Mouse (Mus musculus) c-Kit-positive CD71-negative TER-119-negative erythroid progenitor cells, embryonic 14.5 days (primary cell): Measurements from ENCODE around the gene Zfp672.
"Not testable (repeated sequence)": the region's sequence is repeated elsewhere in the genome, so short reads cannot be mapped to it uniquely, and the experiment has no call there.

Experiments
- DNase-seq: peaks from one replicate; pipeline ENCODE4 v3.0.0-alpha.2; 2013; ENCODE audit warnings: low read depth

The Zfp672 gene

GRCm38 (mm10) chr11:58324614-58325229 lies 5.4 kb downstream of the Zfp672 start:
- no peak for DNase-seq

DNA sequence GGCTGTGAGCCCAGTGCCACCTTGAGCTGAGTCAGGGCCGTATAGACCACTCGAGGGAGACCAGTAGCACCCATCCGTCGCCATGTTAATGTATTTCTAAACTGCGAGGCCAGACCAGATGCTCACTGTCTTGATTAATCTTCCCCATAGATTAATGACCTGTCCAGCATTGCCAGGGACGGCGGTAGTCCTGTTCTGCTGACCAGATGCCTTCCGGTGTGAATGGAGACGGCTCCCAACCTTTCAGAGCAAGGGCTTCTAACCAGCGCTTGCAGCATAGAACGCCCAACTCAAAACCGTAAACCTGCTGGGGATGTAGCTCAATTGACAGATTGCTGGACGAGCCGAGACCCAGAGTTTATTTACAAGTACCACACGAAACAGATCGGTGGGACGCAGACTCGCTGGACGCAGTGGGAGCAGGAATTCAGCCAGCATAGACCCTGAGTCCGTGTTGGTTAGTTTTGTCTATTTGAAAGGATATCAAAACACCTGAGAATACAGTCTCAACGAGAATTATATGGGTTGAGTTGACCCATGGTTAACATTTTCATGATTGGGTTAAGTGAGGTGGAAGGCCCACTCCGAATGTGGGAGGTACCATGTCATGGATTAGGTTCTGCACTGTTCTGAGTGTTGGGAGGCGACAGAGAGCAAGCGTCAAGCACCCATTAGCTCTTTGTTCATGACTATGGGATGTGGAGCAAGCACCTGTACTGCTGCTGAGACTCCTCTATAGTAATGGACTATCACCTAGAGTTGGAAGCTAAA lies 6.4 kb downstream of the Zfp672 start:
- no peak for DNase-seq

- DNase-seq, result peak; percentile 93
These were observed 7.1 kb downstream of the Zfp672 start for GRCm38 (mm10) chr11:58322824-58323569.

GRCm38 (mm10) chr11:58316768-58317390 lies 13.3 kb downstream of the Zfp672 start:
- no peak for DNase-seq

GRCm38 (mm10) chr11:58316344-58316743 lies 13.8 kb downstream of the Zfp672 start:
- no peak for DNase-seq

- DNase-seq, result no peak
These were observed 14.5 kb downstream of the Zfp672 start for GRCm38 (mm10) chr11:58315536-58316168.

DNA sequence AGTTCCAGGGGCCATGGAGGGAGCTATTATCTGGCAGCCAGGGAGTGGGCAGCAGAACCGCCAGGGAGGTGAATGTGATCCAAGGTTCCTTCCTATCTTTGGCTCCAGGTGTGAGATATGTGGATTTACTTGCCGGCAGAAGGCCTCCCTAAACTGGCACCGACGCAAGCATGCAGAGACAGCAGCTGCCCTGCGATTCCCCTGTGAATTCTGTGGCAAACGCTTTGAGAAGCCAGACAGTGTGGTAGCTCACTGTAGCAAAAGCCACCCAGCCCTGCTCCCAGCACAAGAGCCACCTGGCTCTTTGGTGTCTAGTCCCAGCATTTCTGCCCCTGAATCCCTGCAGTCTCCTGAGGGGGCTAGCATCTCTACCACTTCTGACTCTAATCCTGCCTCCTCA lies 16.1 kb downstream of the Zfp672 start:
- no peak for DNase-seq

DNA sequence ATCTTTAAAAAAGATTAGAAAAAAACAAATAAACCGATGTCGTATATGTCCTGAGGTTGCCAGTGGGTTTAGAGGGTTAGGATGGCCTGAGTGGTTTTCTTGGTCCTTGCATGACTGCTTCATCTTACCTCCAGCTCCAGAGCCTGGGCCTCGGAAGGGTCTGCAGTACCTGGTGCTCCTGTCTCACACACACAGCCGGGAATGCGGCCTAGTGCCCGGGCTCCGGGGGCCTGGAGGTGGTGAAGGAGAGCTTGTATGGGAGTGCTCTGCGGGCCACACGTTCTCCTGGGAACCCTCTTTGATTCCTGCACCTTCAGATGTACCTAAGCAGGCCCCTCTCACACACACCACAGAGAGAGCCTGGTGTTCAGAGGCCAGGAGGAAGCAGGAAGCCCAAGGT lies 21.5 kb downstream of the Zfp672 start:
- DNase-seq, result no peak

GRCm38 (mm10) chr11:58307411-58308080 lies 22.6 kb downstream of the Zfp672 start:
- no peak for DNase-seq

GRCm38 (mm10) chr11:58306860-58307308 lies 23.3 kb downstream of the Zfp672 start, which contains the start of gene Zfp692:
Zfp692 (plus strand) TSS chr11:58307069.
- peak; percentile 80 for DNase-seq

GRCm38 (mm10) chr11:58305299-58305698 lies 24.8 kb downstream of the Zfp672 start:
- not testable (repeated sequence) for DNase-seq

- DNase-seq, result no peak
These were observed 26.5 kb downstream of the Zfp672 start for GRCm38 (mm10) chr11:58303594-58303993.

DNA sequence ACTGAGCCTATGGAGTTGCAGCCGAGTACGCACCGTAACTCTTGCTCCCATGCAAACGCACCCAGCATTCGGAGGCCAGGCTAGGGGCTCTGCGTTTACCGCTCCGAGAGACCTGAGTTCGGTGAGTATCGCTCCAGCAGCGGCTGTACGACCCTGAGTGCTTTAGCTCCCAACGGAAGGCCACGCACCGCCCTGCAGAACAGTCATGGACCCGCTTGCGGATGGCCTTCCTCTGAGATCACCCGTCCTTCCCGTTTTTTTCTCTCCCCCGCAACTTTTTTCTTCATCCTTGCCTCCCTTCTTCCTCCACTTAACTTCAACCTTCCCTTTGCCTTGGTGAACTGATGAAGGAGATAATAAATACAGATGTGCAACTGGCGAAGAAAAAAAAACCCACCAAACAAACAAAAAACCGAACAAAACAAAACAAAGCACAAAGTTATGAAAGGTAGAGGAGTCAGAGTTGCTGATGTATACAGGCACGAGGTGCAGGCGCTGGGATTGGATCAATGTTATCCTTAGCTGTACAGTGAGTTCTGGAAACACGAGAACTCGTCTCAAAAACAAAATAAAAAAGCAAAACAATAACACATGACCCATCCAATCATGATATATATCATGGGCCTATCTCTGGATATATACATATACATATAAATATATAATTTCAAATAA lies 27.2 kb downstream of the Zfp672 start:
- no peak for DNase-seq

- peak; percentile 91 for DNase-seq
These were observed 28.0 kb downstream of the Zfp672 start for GRCm38 (mm10) chr11:58301837-58302754.

DNA sequence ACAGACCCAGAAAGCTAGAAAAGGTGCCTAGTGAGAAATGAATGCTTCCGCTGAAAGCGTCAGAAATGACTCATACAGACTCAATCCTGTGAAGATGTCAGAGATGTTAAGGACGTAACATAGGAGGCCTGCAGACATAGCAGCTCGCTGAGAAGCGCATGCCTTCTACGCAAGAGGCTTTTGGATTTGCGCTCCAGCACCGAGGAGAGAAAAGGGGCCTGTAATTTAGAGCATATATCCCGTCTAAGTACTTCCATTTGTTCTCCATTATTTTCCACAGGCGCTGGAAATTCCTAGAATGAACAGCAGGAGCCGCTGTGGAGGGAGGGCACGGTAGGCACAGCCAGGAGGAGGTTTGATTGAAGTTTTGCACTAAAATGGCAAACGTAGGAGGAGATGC lies 29.1 kb downstream of the Zfp672 start:
- DNase-seq, result peak; percentile 51

GRCm38 (mm10) chr11:58297396-58297795 lies 32.7 kb downstream of the Zfp672 start:
- DNase-seq, result no peak

DNA sequence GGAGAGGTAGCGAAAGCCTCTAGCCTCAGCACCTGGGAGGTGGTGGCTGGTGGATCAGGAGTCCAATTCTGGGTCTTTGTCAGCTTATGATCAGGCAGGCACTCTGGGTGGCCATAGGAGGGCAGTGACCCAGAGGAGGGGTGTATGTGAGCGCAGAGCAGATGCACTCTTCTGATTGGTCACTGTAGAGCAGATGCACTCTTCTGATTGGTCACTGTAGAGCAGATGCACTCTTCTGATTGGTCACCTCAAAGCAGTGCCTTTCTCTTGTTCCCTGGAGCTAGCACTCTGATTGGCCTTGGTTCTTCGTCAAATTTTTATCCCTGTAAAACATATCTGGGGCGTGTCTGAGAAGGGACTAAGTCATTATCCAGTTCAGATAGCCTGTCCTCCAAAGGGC lies 37.3 kb downstream of the Zfp672 start:
- no peak for DNase-seq

DNA sequence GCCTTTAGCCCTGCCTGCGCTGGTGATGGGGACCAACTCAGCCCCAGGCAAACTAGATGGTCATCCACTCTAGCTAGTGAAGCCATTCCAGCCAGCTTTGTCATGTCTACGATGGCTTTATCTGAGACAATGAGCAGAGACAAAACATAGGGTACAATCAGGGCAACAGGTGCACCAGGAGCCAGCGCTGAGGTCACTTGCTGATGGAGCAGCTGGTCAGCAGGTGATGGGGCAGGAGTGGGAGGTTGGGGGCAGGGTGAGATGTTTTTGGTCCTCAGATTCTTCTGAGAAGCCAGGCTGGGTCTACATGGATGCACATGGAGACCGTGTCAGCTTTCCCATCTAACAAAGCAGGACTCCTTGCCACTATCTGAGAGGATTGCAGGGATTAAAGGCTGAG lies 39.3 kb downstream of the Zfp672 start:
- DNase-seq, result no peak

- no peak for DNase-seq
These were observed 40.0 kb downstream of the Zfp672 start for GRCm38 (mm10) chr11:58289992-58290682.
